Mouse (Mus musculus): ENCODE measurements around the gene Gm16430. TPM values are rescaled to one million over a fixed set of nuclear protein-coding genes. Genes with fewer than 3 reads are reported as not detected.
"Not testable (repeated sequence)": the region's sequence is repeated elsewhere in the genome, so short reads cannot be mapped to it uniquely, and the experiment has no call there.

The Gm16430 gene
- not detected for total RNA-seq (2021)
- long read RNA-seq, experiment 1, result 0 reads
- long read RNA-seq, experiment 2, result 0 reads

- not testable (repeated sequence) for DNase-seq (ENCODE audit: low spot score in 2 of 2)
Observed at GRCm38 (mm10) chrX:54621911-54622310, at the start of gene Gm16430. Gene Gm16430, plus strand, starts transcription at chrX:54622211.

Other genes with a start within 250 kb of the Gm16430 start
- gene Gm16405, start 91.0 kb upstream of the Gm16430 start, total RNA-seq (2021), result not detected

All from adrenal gland, postnatal 4 days (tissue).